Mouse (Mus musculus) urinary bladder, adult 18-20 months (tissue): ENCODE measurements at regions not wholly inside any gene's neighbourhood (a gene's known extent, or its start where the extent isn't known, plus 50 kb on each side); places are given as distances from the start of the nearest gene placed in this dataset.
A peak's percentile ranks its signal among the peaks of the same experiment; 100 is the strongest.

Experiments used
- DNase-seq, 2 experiments: peaks; one replicate each; pipeline ENCODE4 v3.0.0; 2022; ENCODE audit warnings: low spot score in 2 of 2, mixed read lengths in 2 of 2

- no peak for DNase-seq
Observed at GRCm38 (mm10) chr12:86830247-86830585, 54.4 kb downstream of the Irf2bpl start.

GRCm38 (mm10) chr12:86829581-86830246 is 54.9 kb downstream of the Irf2bpl start:
- no peak for DNase-seq

GRCm38 (mm10) chr12:86827241-86827606 is 57.4 kb downstream of the Irf2bpl start:
- no peak for DNase-seq

- DNase-seq = no peak
Observed at GRCm38 (mm10) chr12:86826420-86827240, 58.0 kb downstream of the Irf2bpl start.

GRCm38 (mm10) chr12:86825584-86826419 is 58.8 kb downstream of the Irf2bpl start:
- no peak for DNase-seq

- peak; percentile 69 to 89 for DNase-seq
Observed at GRCm38 (mm10) chr12:86824860-86825583, 59.6 kb downstream of the Irf2bpl start.

GRCm38 (mm10) chr12:86823855-86824589 is 60.6 kb downstream of the Irf2bpl start:
- peak; percentile 74 to 80 for DNase-seq

GRCm38 (mm10) chr12:86823488-86823854 is 61.1 kb downstream of the Irf2bpl start:
- DNase-seq = no peak

- no peak for DNase-seq
Observed at GRCm38 (mm10) chr12:86821183-86821582, 63.4 kb downstream of the Irf2bpl start.

- DNase-seq = no peak
Observed at GRCm38 (mm10) chr12:86819568-86819967, 65.0 kb downstream of the Irf2bpl start.

- DNase-seq = no peak
Observed at GRCm38 (mm10) chr12:86819163-86819562, 65.4 kb downstream of the Irf2bpl start.

GRCm38 (mm10) chr12:86818201-86818600 is 66.4 kb downstream of the Irf2bpl start:
- DNase-seq = no peak

- DNase-seq = no peak
Observed at GRCm38 (mm10) chr12:86816702-86817610, 67.6 kb downstream of the Irf2bpl start.

- no peak for DNase-seq
Observed at GRCm38 (mm10) chr12:86816171-86816701, 68.4 kb downstream of the Irf2bpl start.

- no peak for DNase-seq
Observed at GRCm38 (mm10) chr12:86814740-86815139, 69.9 kb downstream of the Irf2bpl start.
